Mouse (Mus musculus) cerebellum, adult 18-20 months (tissue): Measurements from ENCODE around the gene Cyp26b1.

Source experiments
- DNase-seq, 2 experiments: peaks; one replicate each; pipeline ENCODE4 v3.0.0; 2021

Cyp26b1 gene

DNA sequence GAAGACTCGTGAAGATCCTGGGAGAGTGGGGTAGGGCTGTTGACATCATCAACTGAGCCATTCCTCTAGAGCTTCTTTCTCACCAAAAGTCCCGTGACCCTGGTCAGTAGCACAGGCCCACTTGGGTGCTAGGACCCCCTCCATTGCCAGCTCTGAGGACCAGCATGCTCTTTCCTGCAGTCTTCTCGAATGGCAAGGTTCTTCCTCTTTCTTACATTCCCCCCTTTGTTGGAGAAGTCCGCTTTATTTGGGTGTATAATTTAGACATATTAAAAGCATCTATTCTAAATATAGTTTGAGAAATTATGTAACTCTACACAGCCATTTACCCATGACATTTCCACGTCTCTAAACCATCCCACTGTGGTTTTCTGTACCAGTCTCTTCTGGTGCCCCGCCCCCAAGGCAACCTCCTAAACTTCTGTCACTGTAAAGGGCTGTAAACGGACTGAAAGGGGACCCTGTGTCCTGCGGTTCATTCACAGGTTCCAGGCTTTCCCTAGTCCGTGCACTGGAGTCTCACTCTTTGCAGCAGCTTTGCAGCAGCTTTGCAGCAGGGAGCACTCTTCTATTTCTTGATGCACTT lies 43.8 kb downstream of the Cyp26b1 start:
- DNase-seq = no peak

DNA sequence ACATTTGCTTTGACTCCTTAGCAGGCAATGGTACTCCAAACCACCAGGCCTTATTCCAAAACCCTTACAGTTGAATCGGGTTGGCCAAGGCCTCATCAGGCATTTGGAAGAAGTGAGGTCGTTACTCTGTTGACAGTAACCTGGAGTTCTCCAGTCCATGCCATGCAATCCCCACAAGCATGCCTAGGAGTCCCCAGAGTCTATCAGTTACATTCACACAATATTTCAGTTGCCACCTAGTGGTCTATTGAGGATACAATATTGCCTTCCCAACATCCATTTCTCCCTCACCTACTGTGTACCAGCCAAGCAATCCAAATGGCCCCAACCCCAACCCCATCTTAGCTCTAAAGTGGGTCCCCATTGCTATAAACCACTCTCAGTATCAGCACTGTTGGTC lies 48.3 kb downstream of the Cyp26b1 start:
- DNase-seq = no peak

DNA sequence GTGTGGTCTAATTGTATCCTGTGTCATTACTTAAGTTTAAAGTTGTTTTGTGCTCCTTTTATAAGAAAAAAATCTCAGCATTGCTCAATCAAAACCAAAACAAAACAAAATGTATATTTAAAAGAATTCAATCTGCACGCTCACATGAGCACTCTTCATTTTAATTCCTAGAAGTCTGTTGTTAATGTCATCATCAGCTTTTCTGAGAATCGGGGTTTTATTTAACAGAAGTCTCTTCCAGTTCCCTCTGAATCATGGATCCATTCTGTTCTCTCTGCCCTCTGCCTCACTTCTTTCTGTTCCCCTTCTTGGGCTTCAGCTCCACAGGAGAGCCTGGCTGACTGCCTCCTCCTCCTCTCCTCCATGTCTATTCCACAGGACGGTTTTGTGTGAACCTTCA lies 49.3 kb downstream of the Cyp26b1 start:
- no peak for DNase-seq

DNA sequence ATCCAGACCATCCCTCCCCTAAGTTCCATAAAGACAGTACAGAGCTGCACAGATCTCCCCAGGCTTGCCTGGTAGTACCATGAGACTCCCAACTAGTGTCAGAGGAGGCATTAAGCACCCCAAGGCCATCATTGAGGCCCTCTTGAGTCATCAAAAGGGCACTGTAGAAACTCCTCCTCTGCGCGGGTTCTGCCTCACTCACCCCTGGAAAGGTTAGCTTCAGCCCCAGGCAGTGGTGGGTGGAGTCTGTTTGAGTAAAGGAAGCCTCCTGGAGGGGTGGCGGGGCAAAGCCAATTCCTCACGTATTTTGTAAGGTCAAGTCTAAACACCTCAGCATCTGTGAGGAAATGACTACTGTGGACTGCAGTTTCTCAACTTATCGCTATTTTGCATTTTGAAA lies 50.2 kb downstream of the Cyp26b1 start:
- DNase-seq = no peak

DNA sequence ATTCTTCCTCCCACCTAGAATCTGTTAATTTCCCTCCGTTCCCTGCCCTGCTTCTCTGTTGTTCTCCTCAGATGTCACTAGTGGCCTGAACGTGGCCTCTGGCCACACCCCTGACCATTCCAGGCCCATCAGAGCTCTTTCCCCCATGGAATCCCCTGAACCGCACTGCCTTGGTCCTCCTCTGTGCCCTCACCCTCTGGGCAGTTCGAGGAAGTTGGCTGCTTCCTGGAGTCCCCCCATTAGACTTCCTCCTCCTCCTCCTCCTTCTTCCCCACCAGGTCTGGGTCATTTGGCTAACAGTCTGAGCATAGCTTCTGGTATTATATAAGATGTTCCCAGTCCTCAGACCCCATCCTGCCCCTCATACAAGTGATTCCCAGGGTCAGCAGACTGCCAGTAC lies 53.8 kb downstream of the Cyp26b1 start:
- no peak for DNase-seq

DNA sequence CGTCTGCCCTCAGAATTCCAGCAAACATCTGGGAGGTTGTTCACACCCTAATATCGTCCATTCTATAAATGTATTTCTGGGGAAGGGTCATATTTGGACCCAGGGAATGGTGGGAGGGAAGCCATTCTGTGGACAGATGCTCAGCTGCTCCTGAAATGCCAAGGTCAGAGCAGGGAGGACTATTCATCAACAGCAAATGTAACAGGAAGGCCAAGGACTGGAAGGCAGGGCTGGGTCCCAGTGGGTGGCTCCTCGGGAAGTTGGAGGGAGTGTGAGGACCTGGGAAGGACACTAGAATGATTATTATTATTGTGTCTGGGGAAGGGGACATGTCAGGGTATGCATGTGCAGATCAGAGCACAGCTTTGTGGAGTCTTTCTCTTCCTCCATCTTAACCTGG lies 55.0 kb downstream of the Cyp26b1 start:
- DNase-seq = no peak

DNA sequence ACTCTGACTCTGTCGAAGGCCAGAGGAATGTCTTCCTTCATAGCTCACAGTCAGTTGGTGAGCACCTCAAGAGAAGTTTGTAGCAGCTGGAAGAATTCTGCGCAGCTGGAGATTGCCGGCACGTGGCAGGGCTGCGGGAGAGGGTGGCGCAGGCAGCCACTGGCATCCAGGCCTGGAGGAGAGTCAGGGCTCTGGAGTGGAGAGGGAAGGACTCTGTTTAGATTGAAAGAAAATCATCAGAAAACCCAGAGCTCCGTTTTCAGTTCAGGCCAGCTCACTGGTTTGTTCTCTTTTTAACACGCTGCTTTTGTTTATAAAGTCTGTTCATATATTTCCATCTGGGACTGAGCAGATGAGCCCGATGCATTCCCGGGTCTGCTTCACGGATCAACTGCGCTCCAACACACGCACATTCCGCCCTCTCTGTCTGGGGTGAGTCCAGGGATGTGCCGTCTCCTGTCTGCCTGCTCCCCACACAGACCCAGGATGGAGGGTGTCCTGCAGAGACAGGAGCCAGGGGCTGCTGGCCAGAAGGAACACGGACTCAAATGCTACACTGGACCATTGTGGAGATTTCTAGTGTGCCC lies 56.0 kb downstream of the Cyp26b1 start:
- DNase-seq = no peak

DNA sequence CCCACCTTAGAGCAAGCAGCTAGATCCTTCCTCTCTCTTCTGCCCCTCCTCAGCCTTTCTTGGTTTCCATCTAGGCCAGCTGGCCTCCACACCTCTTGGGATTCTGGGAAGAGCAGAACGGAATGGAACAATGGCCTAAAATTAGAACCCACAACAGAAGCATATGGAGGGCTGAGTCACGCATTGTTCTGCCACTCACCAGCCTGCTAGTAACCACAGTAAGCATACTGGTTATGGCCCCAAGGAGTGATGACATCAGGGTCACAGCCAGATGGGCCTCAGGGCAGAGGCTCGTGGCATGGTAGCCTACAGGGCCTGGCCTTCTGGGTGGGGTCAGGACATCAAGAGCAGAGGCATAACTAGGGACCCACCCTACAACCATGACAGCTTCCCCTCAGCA lies 58.8 kb downstream of the Cyp26b1 start:
- peak in 1 of 2 experiments; percentile 6 for DNase-seq

DNA sequence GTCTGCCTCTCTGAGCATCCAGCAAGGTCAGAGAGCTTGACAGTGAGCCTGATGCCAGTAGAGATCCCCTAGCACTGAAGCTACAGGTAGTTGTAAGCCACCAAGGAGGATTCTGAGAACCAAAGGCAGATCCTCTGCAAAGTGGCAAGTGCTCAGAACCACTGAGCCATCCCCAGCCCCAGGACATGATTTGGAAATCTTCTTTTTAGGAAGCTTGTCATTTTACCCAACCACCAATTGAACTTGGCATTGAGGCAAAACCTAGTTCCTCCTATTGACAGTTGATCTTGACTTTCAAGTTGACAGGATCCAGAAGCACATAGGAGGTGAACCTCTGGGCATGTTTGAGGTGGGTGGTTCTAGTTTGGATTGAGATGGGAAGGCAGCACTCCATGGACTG lies 63.8 kb downstream of the Cyp26b1 start:
- DNase-seq = no peak

DNA sequence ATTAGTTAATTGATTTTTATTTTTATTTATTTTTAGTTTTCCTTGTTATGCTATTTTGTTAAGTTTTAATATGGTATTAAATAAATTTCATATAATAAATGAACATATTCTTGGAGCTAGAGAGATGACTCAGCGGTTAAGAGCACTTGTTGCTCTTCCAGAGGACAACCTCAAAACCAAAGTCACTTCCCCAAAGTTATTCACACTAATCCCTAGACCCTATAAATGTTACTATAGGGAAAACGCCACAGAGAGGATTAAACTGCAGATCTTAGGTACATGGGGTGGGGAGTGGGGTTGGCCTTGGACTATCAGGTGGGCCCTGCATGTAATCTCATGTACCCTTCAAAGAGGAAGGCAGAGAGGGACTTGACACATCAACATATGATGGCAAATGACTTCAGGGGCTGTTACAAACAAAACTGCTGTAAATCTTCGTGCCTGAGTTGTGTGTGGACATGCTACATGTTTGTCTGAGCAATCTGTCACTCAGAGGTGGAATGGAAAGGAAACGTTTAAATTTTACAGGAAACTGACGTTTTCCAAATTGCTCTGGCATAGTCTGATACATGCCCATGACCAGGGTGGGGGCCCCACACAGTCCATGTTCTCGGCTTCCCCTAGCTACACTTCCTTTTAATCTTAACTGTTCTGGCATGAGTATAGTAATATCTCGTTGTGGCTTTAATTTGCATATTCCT lies 68.7 kb downstream of the Cyp26b1 start:
- DNase-seq = no peak
